Mouse (Mus musculus) megakaryocyte, embryonic 14.5 days (primary cell): ENCODE results near the gene 2310022B05Rik.

Experiments
- FLI1 ChIP-seq: IDR thresholded peaks from 2 replicates; pipeline ENCODE4 v1.6.1; 2012; ENCODE audit warnings: low read length, inconsistent platforms, mixed read lengths
- GATA1 ChIP-seq: IDR thresholded peaks from 3 replicates; pipeline ENCODE4 v1.6.1; 2012; ENCODE audit warnings: mixed read lengths, low read length, inconsistent platforms, borderline replicate concordance

DNA sequence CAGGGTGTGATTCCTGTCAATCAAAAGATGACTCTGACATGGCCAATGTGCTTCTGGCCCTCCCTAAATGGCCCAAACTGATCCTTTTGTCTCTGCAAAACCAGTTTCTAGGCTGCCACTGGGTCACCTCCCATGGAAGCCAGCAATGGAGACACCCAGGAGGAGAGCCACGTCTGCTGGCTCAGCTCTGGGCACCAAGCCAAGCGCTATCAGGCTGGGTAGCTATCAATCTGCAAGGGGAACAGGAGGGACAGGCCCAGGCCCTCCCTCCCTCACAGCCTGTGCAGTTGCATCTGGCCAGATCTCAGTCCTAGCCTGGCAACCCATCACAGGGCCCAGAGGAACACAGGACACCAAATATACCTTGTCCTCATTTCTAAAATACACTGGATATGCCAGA is 4.8 kb downstream of the 2310022B05Rik start:
- TF ChIP-seq GATA1 (no peak), FLI1 (no peak)
